9 mouse cellular contexts compared by ENCODE assay signal in the genomic region with DNA sequence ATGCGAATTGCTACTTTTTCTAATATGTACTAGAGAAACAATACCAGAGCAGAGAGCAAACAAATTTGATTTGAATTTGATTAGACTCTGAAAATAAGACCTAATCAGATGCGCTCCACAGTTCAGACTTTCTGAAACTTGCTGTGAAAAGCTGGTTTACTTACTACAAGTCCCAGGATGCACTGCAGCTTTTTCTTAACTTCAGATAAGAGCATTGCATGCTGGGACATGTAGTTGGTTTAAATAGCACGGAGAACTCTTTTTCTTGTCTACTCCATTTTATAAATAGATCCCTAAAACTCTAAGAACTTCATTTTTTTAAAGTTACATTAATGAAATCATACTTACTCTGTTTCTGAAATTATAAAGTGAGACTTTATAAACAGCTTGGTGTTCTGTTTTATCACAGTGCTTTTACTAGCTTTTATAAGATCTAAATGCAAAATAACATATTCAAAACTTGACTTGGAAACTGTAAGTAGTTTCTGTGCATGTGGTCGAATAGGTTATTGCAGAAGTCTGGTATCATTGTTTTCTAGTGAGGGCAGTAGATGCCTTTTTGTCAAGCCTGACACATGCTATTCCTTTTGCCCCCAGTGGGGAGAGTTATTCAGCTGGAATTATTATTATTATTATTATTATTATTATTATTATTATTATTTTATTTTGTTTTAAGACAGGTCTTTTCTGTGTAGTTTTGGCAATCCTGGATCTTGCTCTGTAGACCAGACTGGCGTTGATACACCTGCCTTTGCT.
A peak's percentile ranks its signal among the peaks of the same experiment; 100 is the strongest.
DNase-seq lines count a peak whose midpoint lies in the region; ATAC-seq and TF ChIP-seq lines count a peak whose summit lies in the region.
"Had no signal": no experiment of that assay in that cellular context is flagged by ENCODE, and none has a peak within 500 bp of the region (broad histone marks: within the 10 kb centered on the region; RNA-seq: fewer than 3 reads in every experiment).

No protein-coding gene starts in this region.

- WGBS in kidney, postnatal 0 days: 73% methylated on average over 5 of the region's 5 CpGs
- WGBS in kidney, embryonic 14.5 days: 78% methylated on average over 5 of the region's 5 CpGs
- 55% methylated on average over 5 of the region's 5 CpGs for WGBS in liver, embryonic 16.5 days (ENCODE audit: insufficient replicate concordance)
- 72% methylated on average over 5 of the region's 5 CpGs for WGBS in intestine, embryonic 16.5 days

- H3K9ac ChIP-seq in kidney, postnatal 0 days (ENCODE audit: low read depth, low read length): no peak overlapping the region
- H3K9ac ChIP-seq in kidney, embryonic 14.5 days (ENCODE audit: low read depth, low read length): no peak overlapping the region
- H3K9ac ChIP-seq in liver, embryonic 16.5 days (ENCODE audit: low read depth, low read length): no peak overlapping the region
- no peak overlapping the region for H3K9ac ChIP-seq in intestine, embryonic 16.5 days (ENCODE audit: low read depth, low read length)
- H3K9ac ChIP-seq: lung, embryonic 15.5 days had no signal

- no peak; the same call in 1 of the 2 replicates for ATAC-seq in kidney, postnatal 0 days (replicated peaks; ENCODE audit: low FRiP score, low read depth)
- no peak; the same call in 1 of the 2 replicates for ATAC-seq in kidney, embryonic 14.5 days (ENCODE audit: low FRiP score, low TSS enrichment)
- peak; percentile 81 for ATAC-seq in erythroid progenitor cell, adult 5-6 weeks (replicated peaks; ENCODE audit: low FRiP score, poor library complexity, severe bottlenecking)
- ATAC-seq in liver, embryonic 16.5 days (ENCODE audit: low read depth): 0 out of 2 replicates have a peak, but pooled peaks have one; percentile 32
- ATAC-seq in intestine, embryonic 16.5 days: no peak

- no peak overlapping the region for H3K27ac ChIP-seq in kidney, postnatal 0 days
- no peak overlapping the region for H3K27ac ChIP-seq in kidney, embryonic 14.5 days (ENCODE audit: low read depth, low read length)
- H3K27ac ChIP-seq in liver, embryonic 16.5 days (ENCODE audit: low read length): no peak overlapping the region
- no peak overlapping the region for H3K27ac ChIP-seq in intestine, embryonic 16.5 days (ENCODE audit: low read length)
- H3K27ac ChIP-seq: lung, embryonic 15.5 days had no signal

- H3K27me3 ChIP-seq in kidney, postnatal 0 days (ENCODE audit: insufficient read depth, low read length): no peaks in the 10 kb centered on the region
- H3K27me3 ChIP-seq in kidney, embryonic 14.5 days (ENCODE audit: control insufficient read depth, insufficient read depth, low read length): no peaks in the 10 kb centered on the region
- no peaks in the 10 kb centered on the region for H3K27me3 ChIP-seq in liver, embryonic 16.5 days (ENCODE audit: control insufficient read depth, insufficient read depth, low read depth, low read length)
- no peaks in the 10 kb centered on the region for H3K27me3 ChIP-seq in intestine, embryonic 16.5 days (replicated peaks; ENCODE audit: control insufficient read depth, insufficient read depth, low read length)
- H3K27me3 ChIP-seq: lung, embryonic 15.5 days had no signal

- H3K36me3 ChIP-seq in kidney, postnatal 0 days (ENCODE audit: insufficient read depth, low read length): no peaks in the 10 kb centered on the region
- H3K36me3 ChIP-seq in kidney, embryonic 14.5 days (ENCODE audit: control insufficient read depth, insufficient read depth, low read length): no peaks in the 10 kb centered on the region
- H3K36me3 ChIP-seq in liver, embryonic 16.5 days (ENCODE audit: control insufficient read depth, insufficient read depth): no peaks in the 10 kb centered on the region
- H3K36me3 ChIP-seq in intestine, embryonic 16.5 days (ENCODE audit: control insufficient read depth, insufficient read depth, low read length): no peaks in the 10 kb centered on the region
- H3K36me3 ChIP-seq: lung, embryonic 15.5 days had no signal

- H3K4me1 ChIP-seq in kidney, postnatal 0 days (replicated peaks; ENCODE audit: insufficient read depth, low read length): peaks cover 6% of the 10 kb centered on the region
- peaks cover 11% of the 10 kb centered on the region for H3K4me1 ChIP-seq in kidney, embryonic 14.5 days (ENCODE audit: control insufficient read depth, insufficient read depth, low read length)
- H3K4me1 ChIP-seq in liver, embryonic 16.5 days (ENCODE audit: control insufficient read depth, low read depth, low read length): peaks cover 2% of the 10 kb centered on the region; the same call in 1 of the 2 replicates
- peaks cover 7% of the 10 kb centered on the region; the same call in 1 of the 2 replicates for H3K4me1 ChIP-seq in intestine, embryonic 16.5 days (ENCODE audit: control insufficient read depth, insufficient read depth, low read length)

- no peak for TF ChIP-seq CTCF in kidney, postnatal 0 days (IDR thresholded peaks at IDR 0.05; ENCODE audit: low read depth)

- H3K9me3 ChIP-seq in kidney, postnatal 0 days (replicated peaks; ENCODE audit: low read length): no peaks in the 10 kb centered on the region
- no peaks in the 10 kb centered on the region for H3K9me3 ChIP-seq in kidney, embryonic 14.5 days (ENCODE audit: control insufficient read depth, low read length)
- H3K9me3 ChIP-seq in liver, embryonic 16.5 days (replicated peaks; ENCODE audit: control insufficient read depth, low read length): no peaks in the 10 kb centered on the region
- no peaks in the 10 kb centered on the region for H3K9me3 ChIP-seq in intestine, embryonic 16.5 days (ENCODE audit: control insufficient read depth, low read length)
- H3K9me3 ChIP-seq: lung, embryonic 15.5 days had no signal

- no peak overlapping the region for H3K4me2 ChIP-seq in kidney, postnatal 0 days (ENCODE audit: low read length)
- H3K4me2 ChIP-seq in kidney, embryonic 14.5 days (replicated peaks; ENCODE audit: low read depth, low read length): no peak overlapping the region
- no peak overlapping the region for H3K4me2 ChIP-seq in liver, embryonic 16.5 days (ENCODE audit: low read depth, low read length)
- no peak overlapping the region for H3K4me2 ChIP-seq in intestine, embryonic 16.5 days (ENCODE audit: low read depth, low read length)
- H3K4me2 ChIP-seq: lung, embryonic 15.5 days had no signal

- H3K4me3 ChIP-seq in kidney, postnatal 0 days (replicated peaks; ENCODE audit: low read depth, low read length): no peak overlapping the region
- H3K4me3 ChIP-seq in kidney, embryonic 14.5 days (ENCODE audit: low read length): no peak overlapping the region
- H3K4me3 ChIP-seq in liver, embryonic 16.5 days (ENCODE audit: low read depth, low read length): no peak overlapping the region
- H3K4me3 ChIP-seq in intestine, embryonic 16.5 days (ENCODE audit: low read length): no peak overlapping the region
- H3K4me3 ChIP-seq: lung, embryonic 15.5 days had no signal

- peak; percentile 94 for DNase-seq in kidney, postnatal 0 days (ENCODE audit: low spot score)
- DNase-seq in 416B (ENCODE audit: low read depth): peak; percentile 96
- peak; percentile 87 for DNase-seq in CD4-positive, CD25-positive, alpha-beta regulatory T cell, adult 2 months (ENCODE audit: low read depth, low spot score)
- peak; percentile 81 for DNase-seq in telencephalon, adult 2 months (ENCODE audit: low read depth, low spot score)

Comparison
In these comparisons a context has a peak if more than half of its experiments do, and no peak if none do; other contexts are left out.
1. ATAC-seq: peak in erythroid progenitor cell, adult 5-6 weeks (single experiment) and liver, embryonic 16.5 days (single experiment); none in kidney, postnatal 0 days (single experiment), kidney, embryonic 14.5 days (single experiment) and intestine, embryonic 16.5 days (single experiment).
2. Peak in every context shown above with its lines, with median percentiles within 50 percentile points of each other: DNase-seq.